In genomic region chr7:5029946-5030345, GRCm38 (mm10) we compare ENCODE assay signal across 27 mouse cellular contexts. TPM values are rescaled to one million over a fixed set of nuclear protein-coding genes. Genes with fewer than 3 reads are reported as not detected.
DNase-seq lines count a peak whose midpoint lies in the region; ATAC-seq and TF ChIP-seq lines count a peak whose summit lies in the region.
"Had no signal": no experiment of that assay in that cellular context is flagged by ENCODE, and none has a peak within 500 bp of the region (broad histone marks: within the 10 kb centered on the region; RNA-seq: fewer than 3 reads in every experiment).

No protein-coding gene starts in this region.

- H3K36me3 ChIP-seq in liver, embryonic 12.5 days: peaks cover 93% of the 10 kb centered on the region
- H3K36me3 ChIP-seq in liver, postnatal 0 days (replicated peaks; ENCODE audit: insufficient read depth, low read length): peaks cover 50% of the 10 kb centered on the region
- peaks cover 98% of the 10 kb centered on the region for H3K36me3 ChIP-seq in embryonic facial prominence, embryonic 13.5 days

- no peak for ATAC-seq in liver, embryonic 12.5 days
- no peak for ATAC-seq in liver, postnatal 0 days
- no peak for ATAC-seq in embryonic facial prominence, embryonic 13.5 days (ENCODE audit: insufficient number of reproducible peaks, insufficient read depth, low FRiP score, low TSS enrichment, low read depth)
- ATAC-seq: forebrain, embryonic 15.5 days; hindbrain, postnatal 0 days had no signal

- peaks cover 38% of the 10 kb centered on the region for H3K9me3 ChIP-seq in liver, embryonic 12.5 days (replicated peaks)
- H3K9me3 ChIP-seq in liver, postnatal 0 days (ENCODE audit: low read length): peaks cover 29% of the 10 kb centered on the region
- H3K9me3 ChIP-seq in embryonic facial prominence, embryonic 13.5 days: peaks cover 41% of the 10 kb centered on the region
- H3K9me3 ChIP-seq: forebrain, embryonic 15.5 days had no signal

- no peak overlapping the region for H3K27ac ChIP-seq in liver, embryonic 12.5 days
- H3K27ac ChIP-seq in liver, postnatal 0 days (ENCODE audit: low read depth): no peak overlapping the region
- no peak overlapping the region for H3K27ac ChIP-seq in embryonic facial prominence, embryonic 13.5 days
- H3K27ac ChIP-seq: forebrain, embryonic 15.5 days; gastrocnemius, adult 2 months; hindbrain, postnatal 0 days; kidney, postnatal 0 days; limb, embryonic 15.5 days had no signal

- H3K9ac ChIP-seq in liver, embryonic 12.5 days: no peak overlapping the region
- no peak overlapping the region for H3K9ac ChIP-seq in liver, postnatal 0 days (replicated peaks)
- H3K9ac ChIP-seq in embryonic facial prominence, embryonic 13.5 days: no peak overlapping the region
- H3K9ac ChIP-seq: forebrain, embryonic 15.5 days; heart, embryonic 12.5 days; limb, embryonic 15.5 days had no signal

- no peaks in the 10 kb centered on the region for H3K27me3 ChIP-seq in liver, embryonic 12.5 days (replicated peaks)
- H3K27me3 ChIP-seq in liver, postnatal 0 days (ENCODE audit: insufficient read depth, low read length): no peaks in the 10 kb centered on the region
- H3K27me3 ChIP-seq in embryonic facial prominence, embryonic 13.5 days: no peaks in the 10 kb centered on the region
- H3K27me3 ChIP-seq: forebrain, embryonic 15.5 days; heart, embryonic 12.5 days; limb, embryonic 15.5 days had no signal

- DNase-seq in cerebellum, adult 9-11 months: peak; percentile 10
- no peak for DNase-seq in cerebellum, adult 8-10 months
- DNase-seq in liver, postnatal 0 days: no peak
- peak; percentile 66 for DNase-seq in ES-CJ7 (ENCODE audit: low read depth, low spot score)
- no peak for DNase-seq in gastrocnemius, postnatal 25 days
- no peak for DNase-seq in frontal cortex, postnatal 10 days (ENCODE audit: low spot score in 2 of 2)
- DNase-seq: adrenal gland, postnatal 10 days; cerebellum, postnatal 10 days; gastrocnemius, adult 2 months; kidney, adult 18-20 months; lung, postnatal 14 days; thymus, postnatal 36 days had no signal

- no peak overlapping the region for H3K4me2 ChIP-seq in liver, embryonic 12.5 days
- no peak overlapping the region for H3K4me2 ChIP-seq in liver, postnatal 0 days (ENCODE audit: low read depth, low read length)
- no peak overlapping the region for H3K4me2 ChIP-seq in embryonic facial prominence, embryonic 13.5 days
- H3K4me2 ChIP-seq: forebrain, embryonic 15.5 days; heart, embryonic 12.5 days; limb, embryonic 15.5 days had no signal

- H3K4me3 ChIP-seq in liver, embryonic 12.5 days: 0 out of 2 replicates have a peak overlapping the region, but pooled peaks have one; percentile 5
- H3K4me3 ChIP-seq in liver, postnatal 0 days (ENCODE audit: low read depth, low read length): no peak overlapping the region
- H3K4me3 ChIP-seq in embryonic facial prominence, embryonic 13.5 days: peak overlapping the region; percentile 16
- H3K4me3 ChIP-seq: forebrain, embryonic 15.5 days; gastrocnemius, adult 2 months; heart, embryonic 12.5 days; limb, embryonic 15.5 days; myocyte had no signal

- no peaks in the 10 kb centered on the region for H3K4me1 ChIP-seq in liver, embryonic 12.5 days
- H3K4me1 ChIP-seq in liver, postnatal 0 days (ENCODE audit: insufficient read depth): no peaks in the 10 kb centered on the region
- no peaks in the 10 kb centered on the region for H3K4me1 ChIP-seq in embryonic facial prominence, embryonic 13.5 days
- H3K4me1 ChIP-seq: forebrain, embryonic 15.5 days; heart, embryonic 12.5 days; limb, embryonic 15.5 days had no signal

- TF ChIP-seq CTCF in liver, postnatal 0 days (IDR thresholded peaks at IDR 0.05; ENCODE audit: low read depth): no peak

- TF ChIP-seq EP300 in liver, postnatal 0 days (IDR thresholded peaks at IDR 0.05; ENCODE audit: low read depth): no peak

- 85% methylated on average over 21 of the region's 21 CpGs for WGBS in liver, embryonic 12.5 days (ENCODE audit: insufficient replicate concordance)
- 90% methylated on average over 21 of the region's 21 CpGs for WGBS in liver, postnatal 0 days (ENCODE audit: insufficient replicate concordance)
- WGBS in embryonic facial prominence, embryonic 13.5 days: 94% methylated on average over 21 of the region's 21 CpGs

RNA-seq across cellular contexts. Expression of gene 4632433K11Rik, which starts 4.0 kb away (rescaled TPM):
- not detected in 2 replicates for polyA plus RNA-seq in liver, embryonic 12.5 days (2016; fragmentation: Nextera tagmentation; extraction: Ambion mirVana)
- polyA plus RNA-seq in liver, postnatal 0 days (2015; fragmentation: Nextera tagmentation; extraction: Ambion mirVana): not detected in 2 replicates
- polyA plus RNA-seq in embryonic facial prominence, embryonic 13.5 days (2015; fragmentation: Nextera tagmentation; extraction: Ambion mirVana): not detected in 2 replicates
- total RNA-seq in gastrocnemius, postnatal 25 days (2021): not detected
- total RNA-seq: adrenal gland, postnatal 10 days; gastrocnemius, adult 2 months; heart, postnatal 25 days; hindbrain, postnatal 0 days; layer of hippocampus, postnatal 25 days; left cerebral cortex, postnatal 10 days had no signal
- polyA plus RNA-seq: forebrain, embryonic 15.5 days; heart, embryonic 12.5 days; hindbrain, postnatal 0 days; kidney, postnatal 0 days; limb, embryonic 15.5 days; liver, embryonic 16.5 days; myocyte; neural tube, embryonic 14.5 days; small intestine, adult 2 months had no signal

RNA-seq across cellular contexts. Expression of gene Zfp784, which starts 8.3 kb away (rescaled TPM):
- polyA plus RNA-seq in liver, embryonic 12.5 days (2016; fragmentation: Nextera tagmentation; extraction: Ambion mirVana): 1.1 and 1.3 TPM in 2 replicates
- 1.9 and 2.4 TPM in 2 replicates for polyA plus RNA-seq in liver, postnatal 0 days (2015; fragmentation: Nextera tagmentation; extraction: Ambion mirVana)
- 5.6 and 5.9 TPM in 2 replicates for polyA plus RNA-seq in embryonic facial prominence, embryonic 13.5 days (2015; fragmentation: Nextera tagmentation; extraction: Ambion mirVana)
- 1 to 10 TPM; 2.6 to 3.4 TPM for total RNA-seq in gastrocnemius, postnatal 25 days (2021)

RNA-seq across cellular contexts. Expression of gene Ccdc106, which starts 9.6 kb away (rescaled TPM):
- polyA plus RNA-seq in liver, embryonic 12.5 days (2016; fragmentation: Nextera tagmentation; extraction: Ambion mirVana): 2.2 and 2.4 TPM in 2 replicates
- 0.12 TPM in 1 of 2 replicates, not detected in the other for polyA plus RNA-seq in liver, postnatal 0 days (2015; fragmentation: Nextera tagmentation; extraction: Ambion mirVana)
- 46.1 and 55.4 TPM in 2 replicates for polyA plus RNA-seq in embryonic facial prominence, embryonic 13.5 days (2015; fragmentation: Nextera tagmentation; extraction: Ambion mirVana)
- total RNA-seq in gastrocnemius, postnatal 25 days (2021): not detected
- total RNA-seq: gastrocnemius, adult 2 months had no signal

RNA-seq across cellular contexts. Expression of gene Zfp865, which starts 9.8 kb away (rescaled TPM):
- polyA plus RNA-seq in liver, embryonic 12.5 days (2016; fragmentation: Nextera tagmentation; extraction: Ambion mirVana): 2.6 and 2.7 TPM in 2 replicates
- 1.2 and 1.3 TPM in 2 replicates for polyA plus RNA-seq in liver, postnatal 0 days (2015; fragmentation: Nextera tagmentation; extraction: Ambion mirVana)
- 7.7 and 7.9 TPM in 2 replicates for polyA plus RNA-seq in embryonic facial prominence, embryonic 13.5 days (2015; fragmentation: Nextera tagmentation; extraction: Ambion mirVana)
- 10 to 100 TPM; 10.8 to 12.1 TPM for total RNA-seq in gastrocnemius, postnatal 25 days (2021)

RNA-seq across cellular contexts. Expression of gene Gm44973, which starts 14.7 kb away (rescaled TPM):
- 0.62 and 1.0 TPM in 2 replicates for polyA plus RNA-seq in liver, embryonic 12.5 days (2016; fragmentation: Nextera tagmentation; extraction: Ambion mirVana)
- polyA plus RNA-seq in liver, postnatal 0 days (2015; fragmentation: Nextera tagmentation; extraction: Ambion mirVana): 1.8 and 2.1 TPM in 2 replicates
- 1.2 TPM in 1 of 2 replicates, not detected in the other for polyA plus RNA-seq in embryonic facial prominence, embryonic 13.5 days (2015; fragmentation: Nextera tagmentation; extraction: Ambion mirVana)
- total RNA-seq in gastrocnemius, postnatal 25 days (2021): not detected
- total RNA-seq: adrenal gland, postnatal 10 days; gastrocnemius, adult 2 months; heart, postnatal 25 days; hindbrain, postnatal 0 days; layer of hippocampus, adult 18-20 months; layer of hippocampus, postnatal 25 days; left cerebral cortex, postnatal 10 days had no signal
- polyA plus RNA-seq: heart, embryonic 12.5 days; limb, embryonic 15.5 days; myocyte had no signal

Comparison
In these comparisons a context has a peak if more than half of its experiments do, and no peak if none do; other contexts are left out.
1. DNase-seq: peak in cerebellum, adult 9-11 months (single experiment) and ES-CJ7 (single experiment); none in cerebellum, adult 8-10 months (single experiment), liver, postnatal 0 days (single experiment), gastrocnemius, postnatal 25 days (single experiment) and frontal cortex, postnatal 10 days (0 of 2).
2. RNA of gene Ccdc106, which starts 9.6 kb away (polyA plus RNA-seq): 46.1 to 55.4 TPM in embryonic facial prominence, embryonic 13.5 days; 2.2 to 2.4 TPM in liver, embryonic 12.5 days and 0.12 TPM in liver, postnatal 0 days; every median in the first group is over 10 times any median in the second.